Mouse (Mus musculus) midbrain, embryonic 16.5 days (tissue): ENCODE data around the gene Tns3. TPM values are rescaled to one million over a fixed set of nuclear protein-coding genes. Genes with fewer than 3 reads are reported as not detected.

Source experiments
- ATAC-seq: fragments of 200-750 bp; cut with Nextera tagmentation; 2 replicates; pipeline ENCODE4 v1.8.0; 2017; ENCODE audit warnings: moderate TSS enrichment
- H3K27ac ChIP-seq: fragments of 300-500 bp; sonication (generic); 2 replicates; pipeline ENCODE4 v1.5.1; 2014; ENCODE audit warnings: mild to moderate bottlenecking, low read length, mixed read lengths
- H3K27me3 ChIP-seq: fragments of 300-500 bp; sonication (generic); 2 replicates; pipeline ENCODE4 v1.6.1; 2014; ENCODE audit warnings: low read depth, low read length, mixed read lengths; ENCODE audit not compliant: control insufficient read depth, insufficient read depth
- H3K36me3 ChIP-seq: fragments of 300-500 bp; sonication (generic); 2 replicates; pipeline ENCODE4 v1.6.1; 2014; ENCODE audit warnings: mild to moderate bottlenecking, low read length, moderate library complexity, mixed read lengths; ENCODE audit not compliant: control insufficient read depth, insufficient read depth
- H3K4me1 ChIP-seq: fragments of 300-500 bp; sonication (generic); 2 replicates; pipeline ENCODE4 v1.6.1; 2014; ENCODE audit warnings: mild to moderate bottlenecking, low read length, mixed read lengths; ENCODE audit not compliant: control insufficient read depth, insufficient read depth
- H3K4me2 ChIP-seq: fragments of 300-500 bp; sonication (generic); 2 replicates; pipeline ENCODE4 v1.6.1; 2014; ENCODE audit warnings: mild to moderate bottlenecking, low read length, mixed read lengths
- H3K4me3 ChIP-seq: fragments of 300-500 bp; sonication (generic); 2 replicates; pipeline ENCODE4 v1.5.1; 2014; ENCODE audit warnings: low read depth, mild to moderate bottlenecking, low read length, moderate library complexity, mixed read lengths
- H3K9ac ChIP-seq: fragments of 300-500 bp; sonication (generic); 2 replicates; pipeline ENCODE4 v1.6.1; 2014; ENCODE audit warnings: low read depth, low read length, mixed read lengths
- H3K9me3 ChIP-seq: fragments of 300-500 bp; sonication (generic); replicated peaks from 2 replicates; pipeline ENCODE4 v1.6.1; 2014; ENCODE audit warnings: mild to moderate bottlenecking, low read length, mixed read lengths; ENCODE audit not compliant: control insufficient read depth, poor library complexity, severe bottlenecking
- WGBS: fragments of 180-500 bp; shearing (Covaris S2); extraction: QIAGEN DNeasy Blood & Tissue Kit; methylation state at CpG from one replicate; pipeline ENCODE4 v1.1.7; 2014; 5-methylcytosine and 5-hydroxymethylcytosine counted together
- polyA plus RNA-seq: library from polyadenylated mRNA; unstranded; fragments of >200 nt; fragmentation: Nextera tagmentation; extraction: Ambion mirVana; gene quantifications from 2 replicates; pipeline ENCODE4 v1.2.1, GENCODE M21; 2015

Gene Tns3
- polyA plus RNA-seq, 1 experiment from 2014 or later = 5.3 TPM

- Histone ChIP-seq H3K4me3 (no peak overlapping the region), H3K4me2 (no peak overlapping the region), H3K9ac (no peak overlapping the region), H3K27ac (no peak overlapping the region), H3K4me1 (no peaks in the 10 kb centered on the region), H3K9me3 (no peaks in the 10 kb centered on the region), H3K36me3 (no peaks in the 10 kb centered on the region), H3K27me3 (no peaks in the 10 kb centered on the region)
- no peak for ATAC-seq
- WGBS = 80% methylated on average over 12 of the region's 12 CpGs
These were observed 7.6 kb downstream of the Tns3 start for GRCm38 (mm10) chr11:8656448-8657393.

GRCm38 (mm10) chr11:8653800-8654295 is 10.5 kb downstream of the Tns3 start:
- Histone ChIP-seq H3K27me3 (no peaks in the 10 kb centered on the region), H3K9ac (no peak overlapping the region), H3K9me3 (no peaks in the 10 kb centered on the region), H3K36me3 (no peaks in the 10 kb centered on the region), H3K27ac (no peak overlapping the region), H3K4me1 (no peaks in the 10 kb centered on the region), H3K4me3 (no peak overlapping the region), H3K4me2 (no peak overlapping the region)
- WGBS = 45% methylated on average over 13 of the region's 13 CpGs
- ATAC-seq = 0 out of 2 replicates have a peak, but pooled peaks have one; percentile 49

GRCm38 (mm10) chr11:8652792-8653645 is 11.3 kb downstream of the Tns3 start:
- H3K27ac ChIP-seq = no peak overlapping the region
- no peaks in the 10 kb centered on the region for H3K27me3 ChIP-seq
- H3K4me2 ChIP-seq = no peak overlapping the region
- WGBS = 45% methylated on average over 10 of the region's 10 CpGs
- H3K4me1 ChIP-seq = no peaks in the 10 kb centered on the region
- H3K36me3 ChIP-seq = no peaks in the 10 kb centered on the region
- no peak overlapping the region for H3K4me3 ChIP-seq
- no peak for ATAC-seq
- H3K9me3 ChIP-seq = no peaks in the 10 kb centered on the region
- H3K9ac ChIP-seq = no peak overlapping the region

- Histone ChIP-seq H3K9me3 (no peaks in the 10 kb centered on the region), H3K27ac (no peak overlapping the region), H3K36me3 (no peaks in the 10 kb centered on the region), H3K4me2 (no peak overlapping the region), H3K4me1 (no peaks in the 10 kb centered on the region), H3K9ac (no peak overlapping the region), H3K4me3 (no peak overlapping the region), H3K27me3 (no peaks in the 10 kb centered on the region)
- ATAC-seq = no peak
- 72% methylated on average over 10 of the region's 10 CpGs for WGBS
These were observed 12.1 kb downstream of the Tns3 start for GRCm38 (mm10) chr11:8652116-8652714.

GRCm38 (mm10) chr11:8651448-8652035 is 12.8 kb downstream of the Tns3 start:
- Histone ChIP-seq H3K4me2 (no peak overlapping the region), H3K9ac (no peak overlapping the region), H3K36me3 (no peaks in the 10 kb centered on the region), H3K4me3 (no peak overlapping the region), H3K27me3 (no peaks in the 10 kb centered on the region), H3K9me3 (no peaks in the 10 kb centered on the region), H3K4me1 (no peaks in the 10 kb centered on the region), H3K27ac (no peak overlapping the region)
- ATAC-seq = no peak
- WGBS = 93% methylated on average over 10 of the region's 10 CpGs

GRCm38 (mm10) chr11:8645609-8646008 is 18.7 kb downstream of the Tns3 start:
- H3K4me1 ChIP-seq = no peaks in the 10 kb centered on the region
- WGBS = 82% methylated on average over 3 of the region's 3 CpGs
- no peak overlapping the region for H3K27ac ChIP-seq
- no peaks in the 10 kb centered on the region for H3K27me3 ChIP-seq
- no peak overlapping the region for H3K4me3 ChIP-seq
- H3K9ac ChIP-seq = no peak overlapping the region
- no peaks in the 10 kb centered on the region for H3K36me3 ChIP-seq
- H3K4me2 ChIP-seq = no peak overlapping the region
- ATAC-seq = no peak
- H3K9me3 ChIP-seq = no peaks in the 10 kb centered on the region

- WGBS = 93% methylated on average over 2 of the region's 2 CpGs
- Histone ChIP-seq H3K9ac (no peak overlapping the region), H3K27me3 (no peaks in the 10 kb centered on the region), H3K36me3 (no peaks in the 10 kb centered on the region), H3K4me3 (no peak overlapping the region), H3K9me3 (no peaks in the 10 kb centered on the region), H3K27ac (no peak overlapping the region), H3K4me2 (no peak overlapping the region), H3K4me1 (no peaks in the 10 kb centered on the region)
- no peak for ATAC-seq
These were observed 20.1 kb downstream of the Tns3 start for GRCm38 (mm10) chr11:8644272-8644671.

GRCm38 (mm10) chr11:8641634-8642277 is 22.6 kb downstream of the Tns3 start:
- no peak overlapping the region for H3K9ac ChIP-seq
- WGBS = 37% methylated on average over 10 of the region's 10 CpGs
- no peak for ATAC-seq
- H3K36me3 ChIP-seq = no peaks in the 10 kb centered on the region
- H3K27ac ChIP-seq = no peak overlapping the region
- no peaks in the 10 kb centered on the region for H3K9me3 ChIP-seq
- H3K27me3 ChIP-seq = no peaks in the 10 kb centered on the region
- H3K4me2 ChIP-seq = no peak overlapping the region
- no peaks in the 10 kb centered on the region for H3K4me1 ChIP-seq
- H3K4me3 ChIP-seq = no peak overlapping the region
